Mouse (Mus musculus): ENCODE results near the gene Col28a1.

DNA sequence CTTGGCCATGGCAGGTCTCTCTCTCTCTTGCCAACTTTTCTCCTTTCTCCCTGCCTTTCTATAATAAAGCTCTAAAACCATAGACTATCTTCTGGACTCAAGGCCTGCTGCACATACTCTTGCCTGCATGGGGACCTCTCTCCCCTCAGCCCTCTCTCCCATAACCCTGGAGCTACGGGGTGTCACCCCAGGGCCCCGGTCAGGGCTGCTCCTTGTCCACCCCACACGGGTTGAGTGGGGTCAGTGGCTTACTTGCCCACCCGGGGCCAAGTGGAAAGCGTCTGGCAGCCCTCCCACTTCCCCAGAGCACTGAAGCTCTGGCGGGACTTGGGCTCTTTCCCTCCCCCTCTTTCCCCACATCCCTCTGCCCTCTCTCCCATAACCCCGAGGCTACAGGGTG is 62.3 kb downstream of the Col28a1 start:
- TF ChIP-seq CTCF (IDR thresholded peaks at IDR 0.05; ENCODE audit: borderline replicate concordance, insufficient read depth, low read depth, low read length) (no peak), POLR2A (IDR thresholded peaks at IDR 0.05; ENCODE audit: borderline replicate concordance, insufficient read depth, low read length) (no peak)
